Mouse (Mus musculus): Measurements from ENCODE around the gene Fignl2. TPM values are rescaled to one million over a fixed set of nuclear protein-coding genes. Genes with fewer than 3 reads are reported as not detected.

Fignl2 gene
- total and polyA plus RNA-seq, 3 experiments: not detected

DNA sequence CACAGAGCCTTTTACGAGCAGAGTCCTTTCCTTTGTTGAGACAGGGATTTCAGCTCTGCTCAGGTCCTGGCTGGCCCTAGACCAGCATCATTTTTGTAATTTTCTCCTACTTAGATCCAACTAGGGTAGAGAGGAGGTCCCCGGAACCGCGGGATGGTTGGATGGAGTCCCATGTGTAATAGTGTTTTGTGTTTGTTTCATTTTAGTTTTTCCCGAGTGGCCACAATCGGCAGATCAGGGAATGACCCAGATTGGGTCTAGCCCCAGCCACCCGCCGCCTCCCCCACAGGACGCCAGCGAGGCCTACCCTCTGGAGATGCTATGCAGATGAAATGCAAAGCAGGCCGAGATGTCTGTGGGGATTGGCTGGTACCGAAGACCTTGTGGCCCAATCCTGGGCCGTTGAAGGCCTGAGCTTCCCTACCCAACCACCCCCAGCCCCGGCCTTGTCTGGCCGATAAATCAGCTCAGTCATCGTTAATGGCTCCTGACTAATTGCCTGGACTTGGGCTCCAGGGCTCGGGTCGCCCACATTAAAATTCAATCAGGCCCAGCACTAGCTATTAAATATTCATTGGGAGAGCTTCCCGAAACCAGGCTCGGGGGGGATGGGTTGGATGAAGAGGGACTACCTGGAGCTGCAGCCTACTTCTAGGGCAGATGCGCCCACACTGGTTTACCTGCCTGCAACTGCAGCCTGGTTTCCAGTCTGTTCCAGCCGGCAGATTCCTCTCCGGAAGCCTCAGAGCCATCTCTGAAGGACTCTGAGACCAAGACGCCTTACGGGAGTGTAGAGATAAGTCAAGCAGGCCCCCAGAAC lies 14.7 kb upstream of the Fignl2 start:
- in situ Hi-C loops (cut with MboI; ENCODE audit: low pct_ligation_motif_present, low pct_unique_long_range_greater_than_20kb, low sequenced_read_pairs): no loop called here
- no peaks in the 10 kb centered on the region for H3K79me2 ChIP-seq (replicated peaks; ENCODE audit: control insufficient read depth, extremely low read depth, insufficient read depth, poor library complexity, severe bottlenecking)
- dilution Hi-C loops (cut with MboI; ENCODE audit: extremely low pct_ligation_motif_present, extremely low pct_unique_long_range_greater_than_20kb, low sequenced_read_pairs): no loop called here
- peaks cover 58% of the 10 kb centered on the region for H3K27me3 ChIP-seq (replicated peaks)
- no peak overlapping the region for H3K4me3 ChIP-seq (replicated peaks in 1 of 3; ENCODE audit: low read depth in 2 of 3, low read length in 2 of 3, poor library complexity in 1 of 3)
- no peaks in the 10 kb centered on the region for H3K9me3 ChIP-seq (replicated peaks; ENCODE audit: low read length)
- H3K4me1 ChIP-seq (ENCODE audit: control insufficient read depth in 1 of 2, insufficient read depth in 2 of 2): peaks cover 2 to 6% of the 10 kb centered on the region in 2 experiments; a peak in 3 of 4 replicates
- TF ChIP-seq PAX5 (IDR thresholded peaks at IDR 0.05; ENCODE audit: low read length) (no peak), EP300 (IDR thresholded peaks at IDR 0.05; ENCODE audit: low read length) (no peak), MXI1 (IDR thresholded peaks at IDR 0.05; ENCODE audit: low read depth, low read length) (no peak), KAT2A (IDR thresholded peaks at IDR 0.05; ENCODE audit: insufficient replicate concordance, low read length) (no peak), USF1 (IDR thresholded peaks at IDR 0.05; ENCODE audit: low read depth, low read length) (no peak), ELF1 (IDR thresholded peaks at IDR 0.05; ENCODE audit: low read depth, low read length) (no peak), NELFE (IDR thresholded peaks at IDR 0.05; ENCODE audit: low read depth, low read length) (no peak), MAZ (IDR thresholded peaks at IDR 0.05; ENCODE audit: low read depth, low read length) (no peak), E2F4 (IDR thresholded peaks at IDR 0.05; ENCODE audit: insufficient replicate concordance, low read depth, low read length) (no peak), NRF1 (IDR thresholded peaks at IDR 0.05; ENCODE audit: low read depth, low read length) (no peak), MEF2A (IDR thresholded peaks at IDR 0.05; ENCODE audit: borderline replicate concordance, low read depth, low read length) (no peak), JUND (conservative IDR thresholded peaks at IDR 0.05; ENCODE audit: low read depth, low read length) (no peak), POLR2A (IDR thresholded peaks at IDR 0.05; ENCODE audit: low read depth, low read length) (no peak)
- no peak for DNase-seq (ENCODE audit: extremely low read depth)
- H3K27ac ChIP-seq (ENCODE audit: insufficient read depth, low read depth): no peak overlapping the region
- no peaks in the 10 kb centered on the region for H3K36me3 ChIP-seq (replicated peaks in 1 of 2; ENCODE audit: control insufficient read depth in 1 of 2, insufficient read depth in 1 of 2, low read length in 1 of 2)
- H3K9ac ChIP-seq (ENCODE audit: insufficient read depth, low read depth): no peak overlapping the region
- no peak overlapping the region for H3K4me2 ChIP-seq (ENCODE audit: insufficient read depth, low read depth, poor library complexity, severe bottlenecking)

GRCm38 (mm10) chr15:101092121-101092828 lies 13.9 kb upstream of the Fignl2 start:
- Histone ChIP-seq H3K4me2 (ENCODE audit: insufficient read depth, low read depth, poor library complexity, severe bottlenecking) (no peak overlapping the region), H3K9ac (ENCODE audit: insufficient read depth, low read depth) (no peak overlapping the region), H3K9me3 (replicated peaks; ENCODE audit: low read length) (no peaks in the 10 kb centered on the region), H3K79me2 (replicated peaks; ENCODE audit: control insufficient read depth, extremely low read depth, insufficient read depth, poor library complexity, severe bottlenecking) (no peaks in the 10 kb centered on the region), H3K36me3 (replicated peaks in 1 of 2; ENCODE audit: control insufficient read depth in 1 of 2, insufficient read depth in 1 of 2, low read length in 1 of 2) (no peaks in the 10 kb centered on the region), H3K27me3 (replicated peaks) (peaks cover 60% of the 10 kb centered on the region), H3K4me3 (replicated peaks in 1 of 3; ENCODE audit: low read depth in 2 of 3, low read length in 2 of 3, poor library complexity in 1 of 3) (no peak overlapping the region), H3K27ac (ENCODE audit: insufficient read depth, low read depth) (no peak overlapping the region), H3K4me1 (ENCODE audit: control insufficient read depth in 1 of 2, insufficient read depth in 2 of 2) (peaks cover 2 to 6% of the 10 kb centered on the region in 2 experiments; a peak in 3 of 4 replicates)
- DNase-seq (ENCODE audit: extremely low read depth): no peak
- dilution Hi-C loops (cut with MboI; ENCODE audit: extremely low pct_ligation_motif_present, extremely low pct_unique_long_range_greater_than_20kb, low sequenced_read_pairs) (no loop called here), in situ Hi-C loops (cut with MboI; ENCODE audit: low pct_ligation_motif_present, low pct_unique_long_range_greater_than_20kb, low sequenced_read_pairs) (no loop called here)
- TF ChIP-seq MYC (IDR thresholded peaks at IDR 0.05; ENCODE audit: low read depth, low read length) (no peak), NRF1 (IDR thresholded peaks at IDR 0.05; ENCODE audit: low read depth, low read length) (no peak), UBTF (IDR thresholded peaks at IDR 0.05; ENCODE audit: low read depth, low read length) (no peak), IRF4 (IDR thresholded peaks at IDR 0.05; ENCODE audit: low read depth, low read length) (no peak), SMC3 (IDR thresholded peaks at IDR 0.05; ENCODE audit: low read depth, low read length) (no peak)
